Mouse (Mus musculus): ENCODE results near the gene Gng4. TPM values are rescaled to one million over a fixed set of nuclear protein-coding genes. Genes with fewer than 3 reads are reported as not detected.

The Gng4 gene
- polyA plus RNA-seq, 1 experiment, result 14.2 TPM

- TF ChIP-seq POLR2A (IDR thresholded peaks at IDR 0.05; ENCODE audit: borderline replicate concordance, insufficient read depth, low read length), result no peak
- no peak for TF ChIP-seq CTCF (IDR thresholded peaks at IDR 0.05; ENCODE audit: borderline replicate concordance, insufficient read depth, low read depth, low read length)
- Histone ChIP-seq H3K4me3 (replicated peaks; ENCODE audit: insufficient read depth, low read depth, low read length) (no peak overlapping the region), H3K4me1 (ENCODE audit: control insufficient read depth, insufficient read depth, low read length) (no peaks in the 10 kb centered on the region), H3K27me3 (ENCODE audit: control insufficient read depth, insufficient read depth, low read length) (no peaks in the 10 kb centered on the region), H3K27ac (ENCODE audit: insufficient read depth, low read length) (no peak overlapping the region)
- WGBS, result 65% methylated on average over 7 of the region's 7 CpGs
- no peak for DNase-seq
Measured at GRCm38 (mm10) chr13:13820234-13821123, 36.6 kb downstream of the Gng4 start.

- Histone ChIP-seq H3K27me3 (ENCODE audit: control insufficient read depth, insufficient read depth, low read length) (no peaks in the 10 kb centered on the region), H3K4me1 (ENCODE audit: control insufficient read depth, insufficient read depth, low read length) (no peaks in the 10 kb centered on the region), H3K27ac (ENCODE audit: insufficient read depth, low read length) (no peak overlapping the region), H3K4me3 (replicated peaks; ENCODE audit: insufficient read depth, low read depth, low read length) (no peak overlapping the region)
- TF ChIP-seq POLR2A (IDR thresholded peaks at IDR 0.05; ENCODE audit: borderline replicate concordance, insufficient read depth, low read length), result no peak
- TF ChIP-seq CTCF (IDR thresholded peaks at IDR 0.05; ENCODE audit: borderline replicate concordance, insufficient read depth, low read depth, low read length), result no peak
- 92% methylated on average over 7 of the region's 7 CpGs for WGBS
- DNase-seq, result no peak
Measured at GRCm38 (mm10) chr13:13824946-13825345, 41.1 kb downstream of the Gng4 start.

- 10% methylated on average over 6 of the region's 6 CpGs for WGBS
- no peak for DNase-seq
- TF ChIP-seq POLR2A (IDR thresholded peaks at IDR 0.05; ENCODE audit: borderline replicate concordance, insufficient read depth, low read length), result no peak
- TF ChIP-seq CTCF (IDR thresholded peaks at IDR 0.05; ENCODE audit: borderline replicate concordance, insufficient read depth, low read depth, low read length), result no peak
- H3K27me3 ChIP-seq (ENCODE audit: control insufficient read depth, insufficient read depth, low read length), result no peaks in the 10 kb centered on the region
- no peaks in the 10 kb centered on the region for H3K4me1 ChIP-seq (ENCODE audit: control insufficient read depth, insufficient read depth, low read length)
- no peak overlapping the region for H3K27ac ChIP-seq (ENCODE audit: insufficient read depth, low read length)
- H3K4me3 ChIP-seq (replicated peaks; ENCODE audit: insufficient read depth, low read depth, low read length), result no peak overlapping the region
Measured at GRCm38 (mm10) chr13:13826533-13826932, 42.7 kb downstream of the Gng4 start.

- 54% methylated on average over 1 of the region's 1 CpGs for WGBS
- Histone ChIP-seq H3K4me1 (ENCODE audit: control insufficient read depth, insufficient read depth, low read length) (no peaks in the 10 kb centered on the region), H3K27ac (ENCODE audit: insufficient read depth, low read length) (no peak overlapping the region), H3K4me3 (replicated peaks; ENCODE audit: insufficient read depth, low read depth, low read length) (no peak overlapping the region), H3K27me3 (ENCODE audit: control insufficient read depth, insufficient read depth, low read length) (no peaks in the 10 kb centered on the region)
- no peak for TF ChIP-seq POLR2A (IDR thresholded peaks at IDR 0.05; ENCODE audit: borderline replicate concordance, insufficient read depth, low read length)
- TF ChIP-seq CTCF (IDR thresholded peaks at IDR 0.05; ENCODE audit: borderline replicate concordance, insufficient read depth, low read depth, low read length), result no peak
- no peak for DNase-seq
Measured at GRCm38 (mm10) chr13:13828125-13828524, 44.3 kb downstream of the Gng4 start.

- no peak for DNase-seq
- Histone ChIP-seq H3K4me3 (replicated peaks; ENCODE audit: insufficient read depth, low read depth, low read length) (no peak overlapping the region), H3K4me1 (ENCODE audit: control insufficient read depth, insufficient read depth, low read length) (no peaks in the 10 kb centered on the region), H3K27me3 (ENCODE audit: control insufficient read depth, insufficient read depth, low read length) (no peaks in the 10 kb centered on the region), H3K27ac (ENCODE audit: insufficient read depth, low read length) (no peak overlapping the region)
- TF ChIP-seq CTCF (IDR thresholded peaks at IDR 0.05; ENCODE audit: borderline replicate concordance, insufficient read depth, low read depth, low read length), result no peak
- no peak for TF ChIP-seq POLR2A (IDR thresholded peaks at IDR 0.05; ENCODE audit: borderline replicate concordance, insufficient read depth, low read length)
- WGBS, result 56% methylated on average over 4 of the region's 4 CpGs
Measured at GRCm38 (mm10) chr13:13830469-13831074, 46.7 kb downstream of the Gng4 start.

- 61% methylated on average over 2 of the region's 2 CpGs for WGBS
- Histone ChIP-seq H3K27me3 (ENCODE audit: control insufficient read depth, insufficient read depth, low read length) (no peaks in the 10 kb centered on the region), H3K4me1 (ENCODE audit: control insufficient read depth, insufficient read depth, low read length) (no peaks in the 10 kb centered on the region), H3K27ac (ENCODE audit: insufficient read depth, low read length) (no peak overlapping the region), H3K4me3 (replicated peaks; ENCODE audit: insufficient read depth, low read depth, low read length) (no peak overlapping the region)
- TF ChIP-seq CTCF (IDR thresholded peaks at IDR 0.05; ENCODE audit: borderline replicate concordance, insufficient read depth, low read depth, low read length) (no peak), POLR2A (IDR thresholded peaks at IDR 0.05; ENCODE audit: borderline replicate concordance, insufficient read depth, low read length) (no peak)
- no peak for DNase-seq
Measured at GRCm38 (mm10) chr13:13835180-13835579, 51.3 kb downstream of the Gng4 start.

- H3K27ac ChIP-seq (ENCODE audit: insufficient read depth, low read length), result no peak overlapping the region
- no peaks in the 10 kb centered on the region for H3K27me3 ChIP-seq (ENCODE audit: control insufficient read depth, insufficient read depth, low read length)
- WGBS, result 54% methylated on average over 4 of the region's 4 CpGs
- TF ChIP-seq CTCF (IDR thresholded peaks at IDR 0.05; ENCODE audit: borderline replicate concordance, insufficient read depth, low read depth, low read length) (no peak), POLR2A (IDR thresholded peaks at IDR 0.05; ENCODE audit: borderline replicate concordance, insufficient read depth, low read length) (no peak)
- no peaks in the 10 kb centered on the region for H3K4me1 ChIP-seq (ENCODE audit: control insufficient read depth, insufficient read depth, low read length)
- DNase-seq, result no peak
- no peak overlapping the region for H3K4me3 ChIP-seq (replicated peaks; ENCODE audit: insufficient read depth, low read depth, low read length)
Measured at GRCm38 (mm10) chr13:13845021-13845420, 61.2 kb downstream of the Gng4 start.

Measured in cerebellum, adult 2 months (tissue).